Mouse (Mus musculus): Measurements from ENCODE around the gene Olfr541. TPM values are rescaled to one million over a fixed set of nuclear protein-coding genes. Genes with fewer than 3 reads are reported as not detected.
"Not testable (repeated sequence)": the region's sequence is repeated elsewhere in the genome, so short reads cannot be mapped to it uniquely, and the experiment has no call there.

The Olfr541 gene
- polyA plus RNA-seq (2012; rRNA removed): not detected in 2 replicates

GRCm38 (mm10) chr7:140696967-140697366 lies at the start of gene Olfr541:
Gene Olfr541 (plus strand): TSS chr7:140697267.
- Histone ChIP-seq H3K27me3 (ENCODE audit: control insufficient read depth, insufficient read depth, low read length) (no peaks in the 10 kb centered on the region), H3K36me3 (ENCODE audit: control insufficient read depth, insufficient read depth, low read length) (no peaks in the 10 kb centered on the region), H3K4me3 (ENCODE audit: low read depth, low read length) (no peak within 1 kb of the TSS), H3K27ac (ENCODE audit: insufficient read depth, low read depth, low read length) (no peak within 1 kb of the TSS), H3K4me1 (ENCODE audit: control insufficient read depth, insufficient read depth, insufficient read length, low read length) (no peaks in the 10 kb centered on the region)
- TF ChIP-seq CTCF (IDR thresholded peaks at IDR 0.05; ENCODE audit: extremely low read depth, insufficient read length, insufficient replicate concordance, low read depth, low read length) (no peak), POLR2A (IDR thresholded peaks at IDR 0.05; ENCODE audit: low read depth, low read length) (no peak)

GRCm38 (mm10) chr7:140659630-140660029 lies 37.4 kb upstream of the Olfr541 start, which contains the start of gene Olfr539:
Gene Olfr539 (plus strand): TSS chr7:140659930.
- H3K36me3 ChIP-seq (ENCODE audit: control insufficient read depth, insufficient read depth, low read length): no peaks in the 10 kb centered on the region
- 53% methylated on average over 4 of the region's 4 CpGs for WGBS
- H3K27ac ChIP-seq (ENCODE audit: insufficient read depth, low read depth, low read length): no peak within 1 kb of the TSS
- H3K4me1 ChIP-seq (ENCODE audit: control insufficient read depth, insufficient read depth, insufficient read length, low read length): no peaks in the 10 kb centered on the region
- TF ChIP-seq CTCF (IDR thresholded peaks at IDR 0.05; ENCODE audit: extremely low read depth, insufficient read length, insufficient replicate concordance, low read depth, low read length) (no peak), POLR2A (IDR thresholded peaks at IDR 0.05; ENCODE audit: low read depth, low read length) (no peak)
- no peak within 1 kb of the TSS for H3K4me3 ChIP-seq (ENCODE audit: low read depth, low read length)
- no peaks in the 10 kb centered on the region for H3K27me3 ChIP-seq (ENCODE audit: control insufficient read depth, insufficient read depth, low read length)

GRCm38 (mm10) chr7:140670693-140671092 lies 26.4 kb upstream of the Olfr541 start:
- 63% methylated on average over 3 of the region's 3 CpGs for WGBS
- H3K4me3 ChIP-seq (ENCODE audit: low read depth, low read length); H3K36me3 ChIP-seq (ENCODE audit: control insufficient read depth, insufficient read depth, low read length); H3K4me1 ChIP-seq (ENCODE audit: control insufficient read depth, insufficient read depth, insufficient read length, low read length); H3K27me3 ChIP-seq (ENCODE audit: control insufficient read depth, insufficient read depth, low read length); H3K27ac ChIP-seq (ENCODE audit: insufficient read depth, low read depth, low read length): not testable (repeated sequence)

GRCm38 (mm10) chr7:140675863-140676262 lies 21.2 kb upstream of the Olfr541 start:
- 4% methylated on average over 6 of the region's 6 CpGs for WGBS
- TF ChIP-seq CTCF (IDR thresholded peaks at IDR 0.05; ENCODE audit: extremely low read depth, insufficient read length, insufficient replicate concordance, low read depth, low read length) (no peak), POLR2A (IDR thresholded peaks at IDR 0.05; ENCODE audit: low read depth, low read length) (no peak)

GRCm38 (mm10) chr7:140679591-140679990 lies 17.5 kb upstream of the Olfr541 start:
- H3K36me3 ChIP-seq (ENCODE audit: control insufficient read depth, insufficient read depth, low read length); H3K4me1 ChIP-seq (ENCODE audit: control insufficient read depth, insufficient read depth, insufficient read length, low read length); H3K4me3 ChIP-seq (ENCODE audit: low read depth, low read length); H3K27ac ChIP-seq (ENCODE audit: insufficient read depth, low read depth, low read length); H3K27me3 ChIP-seq (ENCODE audit: control insufficient read depth, insufficient read depth, low read length): not testable (repeated sequence)
- 74% methylated on average over 4 of the region's 4 CpGs for WGBS

More at GRCm38 (mm10) chr7:140675863-140676262, 21.2 kb upstream of the Olfr541 start:
- Histone ChIP-seq H3K27ac (ENCODE audit: insufficient read depth, low read depth, low read length) (no peak overlapping the region), H3K4me3 (ENCODE audit: low read depth, low read length) (no peak overlapping the region), H3K27me3 (ENCODE audit: control insufficient read depth, insufficient read depth, low read length) (no peaks in the 10 kb centered on the region), H3K4me1 (ENCODE audit: control insufficient read depth, insufficient read depth, insufficient read length, low read length) (peaks cover 3% of the 10 kb centered on the region), H3K36me3 (ENCODE audit: control insufficient read depth, insufficient read depth, low read length) (no peaks in the 10 kb centered on the region)

- Histone ChIP-seq H3K4me3 (ENCODE audit: low read depth, low read length) (no peak within 1 kb of the TSS), H3K27me3 (ENCODE audit: control insufficient read depth, insufficient read depth, low read length) (no peaks in the 10 kb centered on the region), H3K4me1 (ENCODE audit: control insufficient read depth, insufficient read depth, insufficient read length, low read length) (no peaks in the 10 kb centered on the region), H3K27ac (ENCODE audit: insufficient read depth, low read depth, low read length) (no peak within 1 kb of the TSS), H3K36me3 (ENCODE audit: control insufficient read depth, insufficient read depth, low read length) (no peaks in the 10 kb centered on the region)
- WGBS: 89% methylated on average over 1 of the region's 1 CpGs
- no peak for TF ChIP-seq POLR2A (IDR thresholded peaks at IDR 0.05; ENCODE audit: low read depth, low read length)
- no peak for TF ChIP-seq CTCF (IDR thresholded peaks at IDR 0.05; ENCODE audit: extremely low read depth, insufficient read length, insufficient replicate concordance, low read depth, low read length)
These were observed 15.4 kb upstream of the Olfr541 start, which contains the start of gene Olfr45 for GRCm38 (mm10) chr7:140681651-140682050. Gene Olfr45 (plus strand): TSS chr7:140681951.

DNA sequence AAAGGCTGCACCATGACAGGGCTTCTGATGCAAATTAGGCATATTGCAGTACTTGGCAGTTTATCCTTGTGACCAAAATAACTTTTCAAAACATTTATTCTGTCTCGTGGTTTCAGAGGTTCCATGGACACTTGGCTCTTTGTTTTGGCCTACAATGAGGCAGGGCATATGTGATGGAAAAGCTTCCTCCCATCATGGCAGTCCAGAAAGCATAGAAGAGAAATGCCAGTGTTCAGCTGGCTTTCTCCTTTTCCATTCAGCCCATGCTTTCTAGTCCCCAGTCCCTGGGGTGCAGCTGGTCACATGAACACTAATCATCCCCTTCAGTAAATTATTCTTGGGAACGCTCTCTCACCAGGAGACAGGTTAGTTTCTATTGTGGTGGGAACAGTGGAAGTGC lies 9.3 kb downstream of the Olfr541 start:
- Histone ChIP-seq H3K36me3 (ENCODE audit: control insufficient read depth, insufficient read depth, low read length) (no peaks in the 10 kb centered on the region), H3K4me3 (ENCODE audit: low read depth, low read length) (no peak overlapping the region), H3K4me1 (ENCODE audit: control insufficient read depth, insufficient read depth, insufficient read length, low read length) (no peaks in the 10 kb centered on the region), H3K27me3 (ENCODE audit: control insufficient read depth, insufficient read depth, low read length) (no peaks in the 10 kb centered on the region), H3K27ac (ENCODE audit: insufficient read depth, low read depth, low read length) (no peak overlapping the region)
- WGBS: 70% methylated on average over 2 of the region's 2 CpGs
- TF ChIP-seq POLR2A (IDR thresholded peaks at IDR 0.05; ENCODE audit: low read depth, low read length): no peak
- no peak for TF ChIP-seq CTCF (IDR thresholded peaks at IDR 0.05; ENCODE audit: extremely low read depth, insufficient read length, insufficient replicate concordance, low read depth, low read length)

All from small intestine, adult 2 months (tissue).